Mouse (Mus musculus) kidney, adult 18-20 months (tissue): ENCODE data around the gene Ccdc34.
A peak's percentile ranks its signal among the peaks of the same experiment; 100 is the strongest.
"Not testable (repeated sequence)": the region's sequence is repeated elsewhere in the genome, so short reads cannot be mapped to it uniquely, and the experiment has no call there.

ENCODE experiments used
- DNase-seq: peaks from one replicate; pipeline ENCODE4 v3.0.0; 2021

Gene Ccdc34

GRCm38 (mm10) chr2:110082975-110083374 lies 65.4 kb downstream of the Ccdc34 start:
- no peak for DNase-seq

GRCm38 (mm10) chr2:110085701-110086143 lies 68.1 kb downstream of the Ccdc34 start:
- no peak for DNase-seq

GRCm38 (mm10) chr2:110114133-110114532 lies 96.5 kb downstream of the Ccdc34 start:
- DNase-seq: no peak

GRCm38 (mm10) chr2:110129396-110129795 lies 111.8 kb downstream of the Ccdc34 start:
- no peak for DNase-seq

- no peak for DNase-seq
These were observed 114.0 kb downstream of the Ccdc34 start for GRCm38 (mm10) chr2:110131573-110131972.

GRCm38 (mm10) chr2:110133356-110134115 lies 115.9 kb downstream of the Ccdc34 start:
- DNase-seq: peak; percentile 23

- no peak for DNase-seq
These were observed 117.4 kb downstream of the Ccdc34 start for GRCm38 (mm10) chr2:110134765-110135594.

- no peak for DNase-seq
These were observed 119.7 kb downstream of the Ccdc34 start for GRCm38 (mm10) chr2:110137291-110137690.

- DNase-seq: no peak
These were observed 120.5 kb downstream of the Ccdc34 start for GRCm38 (mm10) chr2:110138096-110138495.

- not testable (repeated sequence) for DNase-seq
These were observed 130.4 kb downstream of the Ccdc34 start for GRCm38 (mm10) chr2:110147980-110148379.

- no peak for DNase-seq
These were observed 131.6 kb downstream of the Ccdc34 start for GRCm38 (mm10) chr2:110149246-110149645.

GRCm38 (mm10) chr2:110156321-110156720 lies 138.7 kb downstream of the Ccdc34 start:
- no peak for DNase-seq

GRCm38 (mm10) chr2:110165003-110165402 lies 147.4 kb downstream of the Ccdc34 start:
- no peak for DNase-seq

GRCm38 (mm10) chr2:110167694-110168093 lies 150.1 kb downstream of the Ccdc34 start:
- DNase-seq: no peak

- DNase-seq: no peak
These were observed 150.7 kb downstream of the Ccdc34 start for GRCm38 (mm10) chr2:110168361-110168760.

GRCm38 (mm10) chr2:110172456-110172855 lies 154.8 kb downstream of the Ccdc34 start:
- DNase-seq: no peak

GRCm38 (mm10) chr2:110173818-110174247 lies 156.2 kb downstream of the Ccdc34 start:
- DNase-seq: no peak

GRCm38 (mm10) chr2:110176761-110177400 lies 159.3 kb downstream of the Ccdc34 start:
- DNase-seq: no peak

- no peak for DNase-seq
These were observed 159.8 kb downstream of the Ccdc34 start for GRCm38 (mm10) chr2:110177406-110177805.

- peak; percentile 82 for DNase-seq
These were observed 160.3 kb downstream of the Ccdc34 start for GRCm38 (mm10) chr2:110177879-110178278.

GRCm38 (mm10) chr2:110179669-110180315 lies 162.2 kb downstream of the Ccdc34 start:
- peak; percentile 57 for DNase-seq

GRCm38 (mm10) chr2:110180316-110180670 lies 162.7 kb downstream of the Ccdc34 start:
- DNase-seq: no peak

GRCm38 (mm10) chr2:110181666-110182065 lies 164.0 kb downstream of the Ccdc34 start:
- no peak for DNase-seq
